ENCODE assay signal across 8 mouse cellular contexts in genomic region chr1:86471504-86471961, GRCm38 (mm10). TPM values are rescaled to one million over a fixed set of nuclear protein-coding genes. Genes with fewer than 3 reads are reported as not detected.
A peak's percentile ranks its signal among the peaks of the same experiment; 100 is the strongest.
DNase-seq lines count a peak whose midpoint lies in the region; ATAC-seq lines count a peak whose summit lies in the region.
"Not testable (repeated sequence)": the region's sequence is repeated elsewhere in the genome, so short reads cannot be mapped to it uniquely, and the experiment has no call there.
"Had no signal": no experiment of that assay in that cellular context is flagged by ENCODE, and none has a peak within 500 bp of the region (broad histone marks: within the 10 kb centered on the region; RNA-seq: fewer than 3 reads in every experiment).

No protein-coding gene starts in this region.

- H3K4me3 ChIP-seq in hindbrain, embryonic 15.5 days; limb, embryonic 10.5 days: not testable (repeated sequence)

- not testable (repeated sequence) for H3K9me3 ChIP-seq in hindbrain, embryonic 15.5 days; limb, embryonic 10.5 days (replicated peaks)

- peak; percentile 27 for DNase-seq in T-cell, adult 2 months (ENCODE audit: low spot score)
- peak; percentile 42 to 62 for DNase-seq in cerebellum, postnatal 10 days
- peak; percentile 46 for DNase-seq in gastrocnemius, postnatal 14 days
- DNase-seq in limb, embryonic 10.5 days (ENCODE audit: low spot score), result not testable (repeated sequence)
- peak; percentile 67 for DNase-seq in lung, postnatal 14 days
- peak; percentile 31 to 65 for DNase-seq in spleen, postnatal 36 days (ENCODE audit: low spot score in 2 of 2)

- not testable (repeated sequence) for H3K36me3 ChIP-seq in hindbrain, embryonic 15.5 days; limb, embryonic 10.5 days

- not testable (repeated sequence) for H3K9ac ChIP-seq in hindbrain, embryonic 15.5 days

- not testable (repeated sequence) for H3K27me3 ChIP-seq in hindbrain, embryonic 15.5 days; limb, embryonic 10.5 days (ENCODE audit: low read depth, poor library complexity, severe bottlenecking)

- peak overlapping the region; percentile 43; the same call in 1 of the 2 replicates for H3K4me2 ChIP-seq in hindbrain, embryonic 15.5 days

- peaks cover 11% of the 10 kb centered on the region for H3K4me1 ChIP-seq in hindbrain, embryonic 15.5 days (replicated peaks)
- H3K4me1 ChIP-seq in limb, embryonic 10.5 days, result peaks cover 12% of the 10 kb centered on the region

- H3K27ac ChIP-seq in hindbrain, embryonic 15.5 days (replicated peaks), result peak overlapping the region; percentile 43; the same call in 1 of the 2 replicates
- peak overlapping the region; percentile 88 for H3K27ac ChIP-seq in limb, embryonic 10.5 days

- WGBS in hindbrain, embryonic 15.5 days, result 71% methylated on average over 11 of the region's 11 CpGs
- WGBS in limb, embryonic 10.5 days, result 73% methylated on average over 11 of the region's 11 CpGs

- intact Hi-C loops in gastrocnemius, postnatal 14 days (cut with DNase I; ENCODE audit: low total_unique reads), result not testable (repeated sequence)

- ATAC-seq in hindbrain, embryonic 15.5 days (ENCODE audit: low FRiP score, low read depth), result not testable (repeated sequence)

RNA-seq across cellular contexts. Expression of gene Tex44, which starts 45.4 kb away (rescaled TPM):
- not detected for total RNA-seq in gastrocnemius, postnatal 14 days (2021)
- not detected in 2 replicates for polyA plus RNA-seq in hindbrain, embryonic 15.5 days (2015; fragmentation: Nextera tagmentation; extraction: Ambion mirVana)
- not detected in 2 replicates for polyA plus RNA-seq in limb, embryonic 10.5 days (2016; fragmentation: Nextera tagmentation; extraction: Ambion mirVana)
- total RNA-seq: gastrocnemius, postnatal 36 days had no signal

RNA-seq across cellular contexts. Expression of gene Nmur1, which starts 45.5 kb away (rescaled TPM):
- total RNA-seq in gastrocnemius, postnatal 14 days (2021), result not detected
- polyA plus RNA-seq in hindbrain, embryonic 15.5 days (2015; fragmentation: Nextera tagmentation; extraction: Ambion mirVana), result 0.19 and 0.25 TPM in 2 replicates
- 0.15 and 0.24 TPM in 2 replicates for polyA plus RNA-seq in limb, embryonic 10.5 days (2016; fragmentation: Nextera tagmentation; extraction: Ambion mirVana)
- total RNA-seq: gastrocnemius, postnatal 36 days had no signal

RNA-seq across cellular contexts. Expression of gene Ptma, which starts 55.0 kb away (rescaled TPM):
- 100 to 1,000 TPM; 184 to 248 TPM for total RNA-seq in gastrocnemius, postnatal 14 days (2021)
- 1,392 and 1,427 TPM in 2 replicates for polyA plus RNA-seq in hindbrain, embryonic 15.5 days (2015; fragmentation: Nextera tagmentation; extraction: Ambion mirVana)
- polyA plus RNA-seq in limb, embryonic 10.5 days (2016; fragmentation: Nextera tagmentation; extraction: Ambion mirVana), result 3,283 and 3,422 TPM in 2 replicates
